Mouse (Mus musculus): ENCODE data around the gene Popdc2. TPM values are rescaled to one million over a fixed set of nuclear protein-coding genes. Genes with fewer than 3 reads are reported as not detected.

The Popdc2 gene
- total RNA-seq, 2 experiments from 2014 or later, result 60.2 to 61.4 TPM

GRCm38 (mm10) chr16:38398266-38398665 is 36.3 kb downstream of the Popdc2 start:
- intact Hi-C loops (cut with DNase I), result no loop called here
- no peak for DNase-seq

GRCm38 (mm10) chr16:38399076-38399475 is 37.1 kb downstream of the Popdc2 start:
- intact Hi-C loops (cut with DNase I), result no loop called here
- DNase-seq, result no peak

- intact Hi-C loops (cut with DNase I), result loop anchor here (5.0 kb wide), 1 partner anchor 43 kb away; no protein-coding TSS in a partner anchor
Observed at GRCm38 (mm10) chr16:38399531-38400231, 37.7 kb downstream of the Popdc2 start.

GRCm38 (mm10) chr16:38400311-38400960 is 38.4 kb downstream of the Popdc2 start:
- intact Hi-C loops (cut with DNase I), result loop anchor here (5.0 kb wide), 1 partner anchor 42 kb away; no protein-coding TSS in a partner anchor
- DNase-seq, result no peak

More at GRCm38 (mm10) chr16:38399531-38400231, 37.7 kb downstream of the Popdc2 start:
- peak; percentile 36 to 50 for DNase-seq

GRCm38 (mm10) chr16:38401468-38401867 is 39.5 kb downstream of the Popdc2 start:
- intact Hi-C loops (cut with DNase I), result loop anchor here (5.0 kb wide), 1 partner anchor 41 kb away; no protein-coding TSS in a partner anchor
- no peak for DNase-seq

- intact Hi-C loops (cut with DNase I), result loop anchor here (5.0 kb wide), 1 partner anchor 39 kb away; no protein-coding TSS in a partner anchor
- no peak for DNase-seq
Observed at GRCm38 (mm10) chr16:38403639-38404038, 41.6 kb downstream of the Popdc2 start.

GRCm38 (mm10) chr16:38406293-38406692 is 44.3 kb downstream of the Popdc2 start:
- no peak for DNase-seq
- intact Hi-C loops (cut with DNase I), result no loop called here

GRCm38 (mm10) chr16:38406708-38407107 is 44.7 kb downstream of the Popdc2 start:
- no peak for DNase-seq
- intact Hi-C loops (cut with DNase I), result no loop called here

GRCm38 (mm10) chr16:38407584-38407983 is 45.6 kb downstream of the Popdc2 start:
- no peak for DNase-seq
- intact Hi-C loops (cut with DNase I), result no loop called here

- intact Hi-C loops (cut with DNase I), result no loop called here
- DNase-seq, result no peak
Observed at GRCm38 (mm10) chr16:38408416-38408815, 46.4 kb downstream of the Popdc2 start.

GRCm38 (mm10) chr16:38414953-38415352 is 52.9 kb downstream of the Popdc2 start:
- DNase-seq, result no peak
- intact Hi-C loops (cut with DNase I), result no loop called here

- no peak for DNase-seq
- intact Hi-C loops (cut with DNase I), result no loop called here
Observed at GRCm38 (mm10) chr16:38425374-38425773, 63.4 kb downstream of the Popdc2 start.

GRCm38 (mm10) chr16:38425799-38426198 is 63.8 kb downstream of the Popdc2 start:
- no peak for DNase-seq
- intact Hi-C loops (cut with DNase I), result no loop called here

Other genes with a start within 250 kb of the Popdc2 start
- gene Nr1i2, start 67.4 kb upstream of the Popdc2 start, total RNA-seq (2021), result not detected
- not detected for gene Maats1, start 20.1 kb upstream of the Popdc2 start, total RNA-seq (2021)
- 100 to 1,000 TPM; 121 to 152 TPM for gene Cox17, start 15.2 kb upstream of the Popdc2 start, total RNA-seq (2021)
- gene Gm21987, start 15.2 kb upstream of the Popdc2 start, total RNA-seq (2021), result not detected
- gene Pla1a, start 70.9 kb downstream of the Popdc2 start, total RNA-seq (2021), result 1 to 10 TPM; 4.2 to 4.7 TPM
- 10 to 100 TPM; 15.7 to 17.7 TPM for gene Adprh, start 90.5 kb downstream of the Popdc2 start, total RNA-seq (2021)
- under 1 TPM; 0.15 to 0.22 TPM for gene Cd80, start 93.4 kb downstream of the Popdc2 start, total RNA-seq (2021)
- gene Timmdc1, start 160.5 kb downstream of the Popdc2 start, total RNA-seq (2021), result 10 to 100 TPM; 45.1 to 47.3 TPM
- 1 to 10 TPM; 7.9 to 8.0 TPM for gene Poglut1, start 188.0 kb downstream of the Popdc2 start, total RNA-seq (2021)
- 10 to 100 TPM; 15.2 to 15.8 TPM for gene Tmem39a, start 196.5 kb downstream of the Popdc2 start, total RNA-seq (2021)

Data from gastrocnemius, postnatal 36 days (tissue).